Mouse (Mus musculus) kidney, embryonic 15.5 days (tissue): Measurements from ENCODE around the gene Klhl22. TPM values are rescaled to one million over a fixed set of nuclear protein-coding genes. Genes with fewer than 3 reads are reported as not detected.
A peak's percentile ranks its signal among the peaks of the same experiment; 100 is the strongest.

Experiments used
- ATAC-seq: fragments of 200-750 bp; cut with Nextera tagmentation; replicated peaks from 2 replicates; pipeline ENCODE4 v1.8.0; 2017; ENCODE audit warnings: moderate TSS enrichment; ENCODE audit not compliant: low FRiP score
- H3K27ac ChIP-seq: fragments of 300-500 bp; sonication (generic); 2 replicates; pipeline ENCODE4 v1.5.1; 2015; ENCODE audit warnings: mild to moderate bottlenecking, inconsistent platforms
- H3K27me3 ChIP-seq: fragments of 300-500 bp; sonication (generic); 2 replicates; pipeline ENCODE4 v1.6.1; 2015; ENCODE audit warnings: inconsistent platforms
- H3K36me3 ChIP-seq: fragments of 300-500 bp; sonication (generic); 2 replicates; pipeline ENCODE4 v1.6.1; 2015; ENCODE audit warnings: inconsistent platforms
- H3K4me1 ChIP-seq: fragments of 300-500 bp; sonication (generic); 2 replicates; pipeline ENCODE4 v1.6.1; 2015; ENCODE audit warnings: inconsistent platforms
- H3K4me2 ChIP-seq: fragments of 300-500 bp; sonication (generic); 2 replicates; pipeline ENCODE4 v1.6.1; 2015; ENCODE audit warnings: moderate library complexity, mild to moderate bottlenecking, inconsistent platforms
- H3K4me3 ChIP-seq: fragments of 300-500 bp; sonication (generic); replicated peaks from 2 replicates; pipeline ENCODE4 v1.5.1; 2015; ENCODE audit warnings: mild to moderate bottlenecking, inconsistent platforms
- H3K9ac ChIP-seq: fragments of 300-500 bp; sonication (generic); 2 replicates; pipeline ENCODE4 v1.6.1; 2015; ENCODE audit warnings: mild to moderate bottlenecking, inconsistent platforms
- H3K9me3 ChIP-seq: fragments of 300-500 bp; sonication (generic); replicated peaks from 2 replicates; pipeline ENCODE4 v1.6.1; 2016; ENCODE audit warnings: inconsistent platforms
- WGBS: fragments of 180-500 bp; shearing (Covaris S2); methylation state at CpG from one replicate; pipeline ENCODE4 v1.1.7; 2015; ENCODE audit warnings: mixed read lengths; 5-methylcytosine and 5-hydroxymethylcytosine counted together
- polyA plus RNA-seq: library from polyadenylated mRNA; unstranded; fragments of >200 nt; fragmentation: Nextera tagmentation; extraction: Ambion mirVana; gene quantifications from 2 replicates; pipeline ENCODE4 v1.2.1, GENCODE M21; 2015

Klhl22 gene
- polyA plus RNA-seq, 1 experiment from 2014 or later = 71.4 TPM

GRCm38 (mm10) chr16:17804449-17804912 is 45.1 kb downstream of the Klhl22 start:
- Histone ChIP-seq H3K27me3 (peaks cover 86% of the 10 kb centered on the region), H3K9me3 (no peaks in the 10 kb centered on the region), H3K36me3 (peaks cover 5% of the 10 kb centered on the region; the same call in 1 of the 2 replicates), H3K4me2 (peak overlapping the region; percentile 62), H3K4me1 (peaks cover 85% of the 10 kb centered on the region), H3K4me3 (peak overlapping the region; percentile 34), H3K9ac (peak overlapping the region; percentile 29; the same call in 1 of the 2 replicates), H3K27ac (no peak overlapping the region)
- peak; percentile 42; the same call in 1 of the 2 replicates for ATAC-seq
- WGBS = 8% methylated on average over 33 of the region's 33 CpGs

DNA sequence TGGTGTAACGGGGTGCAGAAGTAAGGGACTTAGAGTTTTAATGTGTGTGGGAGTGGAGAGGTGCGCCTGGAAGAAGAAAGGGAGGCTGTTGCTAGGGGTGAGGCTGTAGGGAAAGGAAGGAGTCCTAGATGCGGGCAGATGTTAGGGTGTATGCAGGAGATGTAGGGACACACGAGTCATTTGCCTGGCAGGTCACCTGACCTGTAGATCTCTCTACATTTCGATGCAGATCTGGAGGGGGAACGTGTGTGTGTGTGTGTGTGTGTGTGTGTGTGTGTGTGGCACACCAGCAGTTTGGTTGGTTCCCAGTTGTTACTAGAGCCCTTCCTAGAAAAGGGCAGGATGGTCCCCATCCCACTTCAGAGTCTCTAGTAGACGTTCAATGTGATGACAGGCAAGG is 45.6 kb downstream of the Klhl22 start:
- Histone ChIP-seq H3K27me3 (peaks cover 85% of the 10 kb centered on the region), H3K36me3 (peaks cover 5% of the 10 kb centered on the region; the same call in 1 of the 2 replicates), H3K4me1 (peaks cover 85% of the 10 kb centered on the region), H3K27ac (no peak overlapping the region), H3K4me2 (peak overlapping the region; percentile 62), H3K4me3 (peak overlapping the region; percentile 34), H3K9me3 (no peaks in the 10 kb centered on the region), H3K9ac (no peak overlapping the region)
- ATAC-seq = no peak
- WGBS = 23% methylated on average over 7 of the region's 7 CpGs

- peaks cover 74% of the 10 kb centered on the region for H3K4me1 ChIP-seq
- H3K36me3 ChIP-seq = peaks cover 5% of the 10 kb centered on the region; the same call in 1 of the 2 replicates
- 0 out of 2 replicates have a peak, but pooled peaks have one; percentile 4 for ATAC-seq
- H3K4me2 ChIP-seq = peak overlapping the region; percentile 89
- H3K4me3 ChIP-seq = peak overlapping the region; percentile 49
- no peaks in the 10 kb centered on the region for H3K9me3 ChIP-seq
- H3K27ac ChIP-seq = 0 out of 2 replicates have a peak overlapping the region, but pooled peaks have one; percentile 34
- 11% methylated on average over 50 of the region's 50 CpGs for WGBS
- peaks cover 83% of the 10 kb centered on the region for H3K27me3 ChIP-seq
- H3K9ac ChIP-seq = peak overlapping the region; percentile 54
Measured at GRCm38 (mm10) chr16:17806581-17807191, 47.3 kb downstream of the Klhl22 start.

- peak; percentile 75 for ATAC-seq
- Histone ChIP-seq H3K27ac (peak overlapping the region; percentile 34; the same call in 1 of the 2 replicates), H3K4me1 (peaks cover 68% of the 10 kb centered on the region), H3K4me2 (peak overlapping the region; percentile 89), H3K4me3 (peak overlapping the region; percentile 49), H3K9me3 (no peaks in the 10 kb centered on the region), H3K36me3 (peaks cover 5% of the 10 kb centered on the region; the same call in 1 of the 2 replicates), H3K27me3 (peaks cover 76% of the 10 kb centered on the region), H3K9ac (peak overlapping the region; percentile 54)
- WGBS = 5% methylated on average over 67 of the region's 73 CpGs
Measured at GRCm38 (mm10) chr16:17807192-17808009, 48.0 kb downstream of the Klhl22 start.

DNA sequence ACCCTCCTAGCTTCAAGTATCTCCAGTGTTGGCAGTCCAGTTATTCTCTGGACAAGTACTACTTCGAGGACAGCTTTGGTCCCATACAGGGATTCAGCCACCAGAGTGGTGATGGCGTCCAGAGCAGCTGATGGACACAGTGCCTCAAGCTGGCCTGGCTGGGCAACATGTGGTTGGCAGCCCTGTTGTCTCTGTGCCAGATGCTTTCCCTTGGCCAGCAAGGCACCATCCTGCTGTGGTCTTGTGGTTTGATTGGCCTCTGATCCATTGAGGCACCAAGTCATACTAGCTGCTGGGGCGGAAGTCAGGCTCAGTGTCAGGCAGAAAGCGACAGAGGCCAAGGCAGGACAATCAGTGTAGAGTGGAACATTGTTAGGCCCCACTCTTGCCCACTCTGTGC is 49.7 kb downstream of the Klhl22 start:
- Histone ChIP-seq H3K9me3 (no peaks in the 10 kb centered on the region), H3K4me3 (no peak overlapping the region), H3K36me3 (no peaks in the 10 kb centered on the region), H3K27me3 (peaks cover 64% of the 10 kb centered on the region), H3K4me2 (no peak overlapping the region), H3K9ac (no peak overlapping the region), H3K27ac (peak overlapping the region; percentile 33; the same call in 1 of the 2 replicates), H3K4me1 (peaks cover 54% of the 10 kb centered on the region)
- WGBS = 79% methylated on average over 4 of the region's 4 CpGs
- no peak for ATAC-seq

DNA sequence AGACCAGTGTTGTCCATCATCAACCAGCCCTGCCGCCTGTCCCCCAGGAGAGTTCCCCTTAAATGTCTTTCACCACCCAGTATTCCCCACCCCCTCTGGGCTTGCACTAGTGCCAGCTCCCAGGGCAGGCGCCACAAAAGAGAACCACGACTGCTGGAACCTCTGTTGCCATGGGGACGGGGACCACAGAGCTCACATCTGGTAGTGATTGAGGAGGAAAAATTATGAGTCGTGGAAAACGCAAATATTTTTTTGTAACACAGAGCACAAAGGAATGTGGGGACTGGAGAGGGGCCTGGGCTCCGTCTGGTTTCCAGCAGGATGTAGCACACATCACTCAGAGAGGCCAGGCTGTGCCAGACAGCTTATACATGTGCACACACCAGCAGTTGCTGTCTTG is 50.3 kb downstream of the Klhl22 start:
- ATAC-seq = peak; percentile 23; the same call in 1 of the 2 replicates
- no peaks in the 10 kb centered on the region for H3K9me3 ChIP-seq
- H3K36me3 ChIP-seq = no peaks in the 10 kb centered on the region
- no peak overlapping the region for H3K9ac ChIP-seq
- H3K4me3 ChIP-seq = no peak overlapping the region
- H3K4me1 ChIP-seq = peaks cover 48% of the 10 kb centered on the region
- no peak overlapping the region for H3K4me2 ChIP-seq
- peaks cover 64% of the 10 kb centered on the region for H3K27me3 ChIP-seq
- peak overlapping the region; percentile 33 for H3K27ac ChIP-seq
- WGBS = 31% methylated on average over 7 of the region's 7 CpGs

- ATAC-seq = no peak
- Histone ChIP-seq H3K27ac (no peak overlapping the region), H3K4me3 (no peak overlapping the region), H3K27me3 (peaks cover 61% of the 10 kb centered on the region), H3K4me1 (peaks cover 41% of the 10 kb centered on the region), H3K9ac (no peak overlapping the region), H3K4me2 (no peak overlapping the region), H3K36me3 (no peaks in the 10 kb centered on the region), H3K9me3 (no peaks in the 10 kb centered on the region)
- WGBS = 2% methylated on average over 5 of the region's 5 CpGs
Measured at GRCm38 (mm10) chr16:17812120-17812519, 52.7 kb downstream of the Klhl22 start.

GRCm38 (mm10) chr16:17813173-17813572 is 53.8 kb downstream of the Klhl22 start:
- 44% methylated on average over 4 of the region's 4 CpGs for WGBS
- Histone ChIP-seq H3K4me2 (no peak overlapping the region), H3K9me3 (no peaks in the 10 kb centered on the region), H3K36me3 (no peaks in the 10 kb centered on the region), H3K27me3 (peaks cover 63% of the 10 kb centered on the region), H3K9ac (no peak overlapping the region), H3K4me3 (no peak overlapping the region), H3K27ac (no peak overlapping the region), H3K4me1 (peaks cover 32% of the 10 kb centered on the region)
- ATAC-seq = no peak

DNA sequence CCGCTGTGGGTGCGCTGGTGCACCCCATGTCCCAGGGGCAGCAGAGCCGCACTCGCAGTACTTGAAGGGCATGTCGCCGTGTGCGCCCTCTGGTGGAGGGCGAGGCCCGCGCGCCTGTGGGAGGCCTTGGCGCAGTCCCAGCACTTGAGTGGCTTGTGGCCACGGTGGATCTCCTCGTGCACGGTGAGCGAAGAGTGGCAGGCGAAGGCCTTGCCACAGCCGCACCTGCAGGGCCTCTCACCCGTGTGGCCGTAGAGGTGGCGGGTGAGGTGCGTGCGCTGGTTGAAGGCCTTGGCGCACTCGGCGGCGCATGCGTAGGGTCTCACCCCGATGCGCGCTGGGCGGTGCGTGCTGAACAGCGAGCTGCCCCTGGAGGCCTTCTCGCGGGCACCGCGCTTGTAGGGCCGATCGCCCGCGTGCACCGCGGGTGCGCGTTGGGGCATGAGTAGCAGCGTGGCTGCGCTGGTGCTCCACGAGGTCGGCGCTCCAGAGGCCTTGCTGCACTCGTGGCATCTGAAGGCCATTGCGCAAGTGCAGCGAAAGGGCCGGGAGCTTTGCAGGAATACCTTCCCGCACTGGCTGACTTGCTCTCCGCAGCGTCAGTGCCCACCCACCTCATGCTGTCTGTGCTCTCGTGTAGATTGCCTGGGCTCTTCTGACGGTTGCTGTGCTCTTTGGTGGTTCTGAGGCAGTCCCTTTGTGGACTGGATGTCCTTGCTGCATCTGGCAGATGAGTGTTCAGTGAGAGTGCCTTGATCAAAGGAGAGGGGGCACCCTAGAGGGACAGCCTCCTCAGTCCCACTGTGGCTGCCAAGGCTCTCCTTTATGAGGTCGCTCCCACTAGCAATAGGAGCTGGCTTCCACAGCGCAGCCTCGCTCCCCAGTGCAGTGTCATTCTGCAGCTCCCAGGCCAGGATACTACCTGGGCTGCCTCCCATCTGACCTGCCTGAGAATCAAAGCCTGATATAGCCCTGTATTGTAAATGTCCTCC is 56.3 kb downstream of the Klhl22 start:
- WGBS = 2% methylated on average over 63 of the region's 63 CpGs
- Histone ChIP-seq H3K27me3 (peaks cover 55% of the 10 kb centered on the region), H3K9ac (peak overlapping the region; percentile 55), H3K4me2 (peak overlapping the region; percentile 94), H3K27ac (0 out of 2 replicates have a peak overlapping the region, but pooled peaks have one; percentile 22), H3K36me3 (no peaks in the 10 kb centered on the region), H3K4me1 (peaks cover 18% of the 10 kb centered on the region), H3K9me3 (no peaks in the 10 kb centered on the region), H3K4me3 (peak overlapping the region; percentile 54)
- peak; percentile 92 for ATAC-seq

GRCm38 (mm10) chr16:17816528-17816927 is 57.1 kb downstream of the Klhl22 start:
- WGBS = 74% methylated on average over 8 of the region's 8 CpGs
- Histone ChIP-seq H3K9ac (no peak overlapping the region), H3K4me3 (no peak overlapping the region), H3K27ac (no peak overlapping the region), H3K4me1 (peaks cover 18% of the 10 kb centered on the region), H3K9me3 (no peaks in the 10 kb centered on the region), H3K4me2 (no peak overlapping the region), H3K27me3 (peaks cover 53% of the 10 kb centered on the region), H3K36me3 (no peaks in the 10 kb centered on the region)
- no peak for ATAC-seq

GRCm38 (mm10) chr16:17826500-17826899 is 67.1 kb downstream of the Klhl22 start:
- Histone ChIP-seq H3K9me3 (no peaks in the 10 kb centered on the region), H3K27me3 (peaks cover 78% of the 10 kb centered on the region), H3K4me3 (no peak overlapping the region), H3K27ac (no peak overlapping the region), H3K36me3 (no peaks in the 10 kb centered on the region), H3K4me2 (no peak overlapping the region), H3K9ac (no peak overlapping the region), H3K4me1 (peaks cover 7% of the 10 kb centered on the region; the same call in 1 of the 2 replicates)
- ATAC-seq = no peak
- 52% methylated on average over 2 of the region's 2 CpGs for whole genome bisulfite sequencing
